Mouse (Mus musculus): ENCODE results near the gene Tdrkh. TPM values are rescaled to one million over a fixed set of nuclear protein-coding genes. Genes with fewer than 3 reads are reported as not detected.
A peak's percentile ranks its signal among the peaks of the same experiment; 100 is the strongest.

Tdrkh gene
- polyA plus RNA-seq, 1 experiment from 2014 or later = 43.5 TPM

GRCm38 (mm10) chr3:94463926-94464578 lies 51.0 kb downstream of the Tdrkh start:
- ATAC-seq (ENCODE audit: low FRiP score) = peak; percentile 79

GRCm38 (mm10) chr3:94465632-94466430 lies 52.8 kb downstream of the Tdrkh start:
- ATAC-seq (ENCODE audit: low FRiP score) = peak; percentile 51
- H3K4me1 ChIP-seq = peaks cover 35% of the 10 kb centered on the region
- no peak overlapping the region for H3K4me3 ChIP-seq (replicated peaks)
- no peaks in the 10 kb centered on the region for H3K36me3 ChIP-seq
- no peak overlapping the region for H3K4me2 ChIP-seq
- no peak overlapping the region for H3K9ac ChIP-seq (replicated peaks)
- H3K9me3 ChIP-seq (replicated peaks) = no peaks in the 10 kb centered on the region
- peak overlapping the region; percentile 88 for H3K27ac ChIP-seq (replicated peaks)
- 29% methylated on average over 13 of the region's 13 CpGs for WGBS
- H3K27me3 ChIP-seq (replicated peaks) = no peaks in the 10 kb centered on the region

More at GRCm38 (mm10) chr3:94463926-94464578, 51.0 kb downstream of the Tdrkh start:
- WGBS = 18% methylated on average over 11 of the region's 11 CpGs
- Histone ChIP-seq H3K36me3 (no peaks in the 10 kb centered on the region), H3K9me3 (replicated peaks) (no peaks in the 10 kb centered on the region), H3K27ac (replicated peaks) (peak overlapping the region; percentile 88), H3K4me2 (0 out of 2 replicates have a peak overlapping the region, but pooled peaks have one; percentile 4), H3K4me1 (peaks cover 34% of the 10 kb centered on the region), H3K27me3 (replicated peaks) (no peaks in the 10 kb centered on the region), H3K9ac (replicated peaks) (no peak overlapping the region), H3K4me3 (replicated peaks) (no peak overlapping the region)

- peaks cover 41% of the 10 kb centered on the region for H3K4me1 ChIP-seq
- ATAC-seq (ENCODE audit: low FRiP score) = no peak
- no peaks in the 10 kb centered on the region for H3K9me3 ChIP-seq (replicated peaks)
- H3K27me3 ChIP-seq (replicated peaks) = no peaks in the 10 kb centered on the region
- H3K9ac ChIP-seq (replicated peaks) = no peak overlapping the region
- no peaks in the 10 kb centered on the region for H3K36me3 ChIP-seq
- no peak overlapping the region for H3K4me2 ChIP-seq
- H3K4me3 ChIP-seq (replicated peaks) = no peak overlapping the region
- no peak overlapping the region for H3K27ac ChIP-seq (replicated peaks)
- 66% methylated on average over 3 of the region's 3 CpGs for WGBS
These were observed 55.9 kb downstream of the Tdrkh start for GRCm38 (mm10) chr3:94468931-94469330.

- Histone ChIP-seq H3K4me3 (replicated peaks) (peak overlapping the region; percentile 32), H3K4me1 (peaks cover 29% of the 10 kb centered on the region), H3K9me3 (replicated peaks) (no peaks in the 10 kb centered on the region), H3K36me3 (no peaks in the 10 kb centered on the region), H3K4me2 (peak overlapping the region; percentile 58), H3K27me3 (replicated peaks) (no peaks in the 10 kb centered on the region), H3K9ac (replicated peaks) (0 out of 2 replicates have a peak overlapping the region, but pooled peaks have one; percentile 23), H3K27ac (replicated peaks) (peak overlapping the region; percentile 33; the same call in 1 of the 2 replicates)
- peak; percentile 32; the same call in 1 of the 2 replicates for ATAC-seq (ENCODE audit: low FRiP score)
- 10% methylated on average over 28 of the region's 28 CpGs for WGBS
These were observed 59.5 kb downstream of the Tdrkh start for GRCm38 (mm10) chr3:94472447-94473114.

- no peaks in the 10 kb centered on the region for H3K9me3 ChIP-seq (replicated peaks)
- ATAC-seq (ENCODE audit: low FRiP score) = no peak
- H3K36me3 ChIP-seq = no peaks in the 10 kb centered on the region
- H3K4me2 ChIP-seq = peak overlapping the region; percentile 58; the same call in 1 of the 2 replicates
- H3K27ac ChIP-seq (replicated peaks) = no peak overlapping the region; the same call in 1 of the 2 replicates
- no peak overlapping the region for H3K4me3 ChIP-seq (replicated peaks)
- peaks cover 29% of the 10 kb centered on the region for H3K4me1 ChIP-seq
- H3K9ac ChIP-seq (replicated peaks) = no peak overlapping the region
- 54% methylated on average over 10 of the region's 10 CpGs for WGBS
- no peaks in the 10 kb centered on the region for H3K27me3 ChIP-seq (replicated peaks)
These were observed 60.0 kb downstream of the Tdrkh start for GRCm38 (mm10) chr3:94473115-94473505.

GRCm38 (mm10) chr3:94473567-94474232 lies 60.6 kb downstream of the Tdrkh start:
- no peak overlapping the region for H3K27ac ChIP-seq (replicated peaks)
- H3K9ac ChIP-seq (replicated peaks) = no peak overlapping the region
- H3K4me2 ChIP-seq = no peak overlapping the region
- no peak for ATAC-seq (ENCODE audit: low FRiP score)
- peaks cover 29% of the 10 kb centered on the region for H3K4me1 ChIP-seq
- H3K9me3 ChIP-seq (replicated peaks) = no peaks in the 10 kb centered on the region
- no peaks in the 10 kb centered on the region for H3K36me3 ChIP-seq
- WGBS = 69% methylated on average over 5 of the region's 5 CpGs
- H3K27me3 ChIP-seq (replicated peaks) = no peaks in the 10 kb centered on the region
- no peak overlapping the region for H3K4me3 ChIP-seq (replicated peaks)

GRCm38 (mm10) chr3:94476301-94477035 lies 63.4 kb downstream of the Tdrkh start:
- no peak overlapping the region for H3K4me2 ChIP-seq

GRCm38 (mm10) chr3:94477444-94477843 lies 64.4 kb downstream of the Tdrkh start:
- Histone ChIP-seq H3K4me1 (peaks cover 54% of the 10 kb centered on the region), H3K9me3 (replicated peaks) (no peaks in the 10 kb centered on the region), H3K9ac (replicated peaks) (peak overlapping the region; percentile 84), H3K27me3 (replicated peaks) (no peaks in the 10 kb centered on the region), H3K4me3 (replicated peaks) (peak overlapping the region; percentile 63), H3K36me3 (peaks cover 15% of the 10 kb centered on the region; the same call in 1 of the 2 replicates), H3K27ac (replicated peaks) (peak overlapping the region; percentile 88), H3K4me2 (peak overlapping the region; percentile 78)
- ATAC-seq (ENCODE audit: low FRiP score) = peak; percentile 43
- 14% methylated on average over 4 of the region's 4 CpGs for WGBS

More at GRCm38 (mm10) chr3:94476301-94477035, 63.4 kb downstream of the Tdrkh start:
- ATAC-seq (ENCODE audit: low FRiP score) = no peak
- no peak overlapping the region for H3K4me3 ChIP-seq (replicated peaks)
- peak overlapping the region; percentile 88 for H3K27ac ChIP-seq (replicated peaks)
- no peaks in the 10 kb centered on the region for H3K27me3 ChIP-seq (replicated peaks)
- WGBS = 55% methylated on average over 8 of the region's 8 CpGs
- H3K36me3 ChIP-seq = peaks cover 9% of the 10 kb centered on the region; the same call in 1 of the 2 replicates
- H3K9me3 ChIP-seq (replicated peaks) = no peaks in the 10 kb centered on the region
- no peak overlapping the region for H3K9ac ChIP-seq (replicated peaks)
- peaks cover 48% of the 10 kb centered on the region for H3K4me1 ChIP-seq

GRCm38 (mm10) chr3:94477981-94478422 lies 64.9 kb downstream of the Tdrkh start, which contains the start of gene Celf3:
Celf3 (plus strand) TSS chr3:94478295.
- under 1% methylated on average over 11 of the region's 14 CpGs for WGBS
- peak; percentile 93 for ATAC-seq (ENCODE audit: low FRiP score)
- Histone ChIP-seq H3K9ac (replicated peaks) (peak within 1 kb of the TSS; percentile 84), H3K27me3 (replicated peaks) (no peaks in the 10 kb centered on the region), H3K4me2 (peak within 1 kb of the TSS; percentile 78), H3K36me3 (peaks cover 17% of the 10 kb centered on the region; the same call in 1 of the 2 replicates), H3K4me3 (replicated peaks) (peak within 1 kb of the TSS; percentile 63), H3K4me1 (peaks cover 54% of the 10 kb centered on the region), H3K9me3 (replicated peaks) (no peaks in the 10 kb centered on the region), H3K27ac (replicated peaks) (peak within 1 kb of the TSS; percentile 88)

- Histone ChIP-seq H3K27ac (replicated peaks) (peak overlapping the region; percentile 88), H3K4me2 (peak overlapping the region; percentile 78), H3K9ac (replicated peaks) (peak overlapping the region; percentile 84), H3K36me3 (peaks cover 17% of the 10 kb centered on the region; the same call in 1 of the 2 replicates), H3K9me3 (replicated peaks) (no peaks in the 10 kb centered on the region), H3K4me1 (peaks cover 58% of the 10 kb centered on the region), H3K27me3 (replicated peaks) (no peaks in the 10 kb centered on the region), H3K4me3 (replicated peaks) (peak overlapping the region; percentile 63)
- peak; percentile 37 for ATAC-seq (ENCODE audit: low FRiP score)
- 1% methylated on average over 9 of the region's 9 CpGs for WGBS
These were observed 65.6 kb downstream of the Tdrkh start for GRCm38 (mm10) chr3:94478591-94479169.

Measured in neural tube, embryonic 15.5 days (tissue).